Mouse (Mus musculus): Measurements from ENCODE around the gene Ptk7. TPM values are rescaled to one million over a fixed set of nuclear protein-coding genes. Genes with fewer than 3 reads are reported as not detected.

Ptk7 gene
- polyA plus RNA-seq, 1 experiment from 2014 or later, result 99.3 TPM

DNA sequence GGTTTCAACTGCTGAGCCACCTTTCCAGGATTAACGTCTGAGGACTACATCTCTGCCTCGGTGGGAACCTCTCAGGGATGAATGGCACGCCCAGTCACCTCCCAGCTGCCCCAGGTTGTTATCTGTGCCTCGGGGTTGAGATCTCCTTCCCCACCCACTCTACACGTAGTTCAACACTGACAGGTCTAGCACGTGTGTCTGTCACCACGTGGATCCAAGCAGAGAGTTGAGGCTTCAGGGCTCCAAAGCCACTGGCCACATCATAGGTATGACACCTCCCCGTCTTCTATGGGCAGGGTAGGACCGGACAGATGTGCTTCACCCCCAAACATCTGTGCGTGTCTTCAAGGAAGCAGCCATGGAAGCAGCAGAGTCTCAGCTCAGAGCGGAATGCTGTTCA, 31.3 kb downstream of the Ptk7 start:
- TF ChIP-seq CTCF (IDR thresholded peaks at IDR 0.05; ENCODE audit: low read depth), result no peak

DNA sequence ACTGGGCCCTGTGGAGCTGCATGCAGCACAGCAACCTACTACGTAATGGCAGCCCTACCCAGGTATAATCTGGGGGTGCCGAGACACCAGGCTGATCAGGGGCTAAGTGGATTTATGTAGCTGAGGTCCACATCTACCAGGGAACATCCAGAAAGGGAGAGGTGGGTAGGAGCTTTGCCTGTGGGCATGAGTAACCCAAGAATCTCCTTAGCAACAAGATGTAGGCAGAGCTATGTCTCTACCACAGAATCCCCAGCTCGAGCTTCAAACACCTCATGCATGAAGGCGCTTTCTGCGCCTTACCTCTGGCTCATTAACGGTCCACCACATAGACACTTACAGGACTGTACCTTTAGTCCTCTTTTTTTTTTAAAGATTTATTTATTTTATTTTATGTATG, 34.0 kb downstream of the Ptk7 start:
- Histone ChIP-seq H3K9me3 (ENCODE audit: low read depth, low read length) (no peaks in the 10 kb centered on the region), H3K4me2 (no peak overlapping the region), H3K9ac (no peak overlapping the region), H3K27ac (ENCODE audit: low read depth) (0 out of 2 replicates have a peak overlapping the region, but pooled peaks have one; percentile 18), H3K27me3 (ENCODE audit: insufficient read depth, low read length) (no peaks in the 10 kb centered on the region), H3K4me1 (ENCODE audit: insufficient read depth) (no peaks in the 10 kb centered on the region), H3K36me3 (ENCODE audit: insufficient read depth) (peaks cover 24% of the 10 kb centered on the region), H3K4me3 (ENCODE audit: low read depth, low read length) (no peak overlapping the region)
- DNase-seq, result no peak
- ATAC-seq (ENCODE audit: insufficient read depth), result no peak
- 79% methylated on average over 6 of the region's 6 CpGs for WGBS
- TF ChIP-seq CTCF (IDR thresholded peaks at IDR 0.05; ENCODE audit: low read depth), result no peak

More for the DNA sequence above, 31.3 kb downstream of the Ptk7 start:
- no peaks in the 10 kb centered on the region for H3K27me3 ChIP-seq (ENCODE audit: insufficient read depth, low read length)
- no peak overlapping the region for H3K4me3 ChIP-seq (ENCODE audit: low read depth, low read length)
- ATAC-seq (ENCODE audit: insufficient read depth), result no peak
- H3K36me3 ChIP-seq (ENCODE audit: insufficient read depth), result peaks cover 15% of the 10 kb centered on the region
- no peak overlapping the region for H3K4me2 ChIP-seq
- no peak overlapping the region for H3K9ac ChIP-seq
- DNase-seq, result no peak
- no peaks in the 10 kb centered on the region for H3K4me1 ChIP-seq (ENCODE audit: insufficient read depth)
- 88% methylated on average over 11 of the region's 11 CpGs for WGBS
- no peak overlapping the region for H3K27ac ChIP-seq (ENCODE audit: low read depth)
- no peaks in the 10 kb centered on the region for H3K9me3 ChIP-seq (ENCODE audit: low read depth, low read length)

DNA sequence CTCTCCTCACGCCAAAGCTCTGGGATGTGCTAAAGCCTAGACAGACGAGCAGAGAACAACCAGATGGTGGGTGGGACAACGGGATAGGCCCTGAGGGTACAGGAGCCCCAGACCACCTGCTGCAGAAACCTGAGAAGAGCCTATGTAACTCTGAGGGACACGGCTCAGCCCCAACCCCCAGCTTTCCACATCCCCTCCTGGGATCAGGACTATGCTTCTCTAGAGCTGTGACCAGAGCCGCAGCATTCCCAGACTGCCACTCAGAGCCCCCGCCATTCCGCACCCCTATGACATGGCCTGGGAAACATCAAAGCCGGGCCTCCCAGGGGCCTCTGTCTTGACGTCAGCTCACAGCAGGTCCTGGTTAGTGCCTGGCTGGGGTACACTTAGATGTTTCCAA, 34.7 kb downstream of the Ptk7 start:
- DNase-seq (no peak), ATAC-seq (ENCODE audit: insufficient read depth) (no peak)
- no peak overlapping the region for H3K4me3 ChIP-seq (ENCODE audit: low read depth, low read length)
- 32% methylated on average over 9 of the region's 9 CpGs for WGBS
- H3K4me2 ChIP-seq, result no peak overlapping the region
- H3K9ac ChIP-seq, result no peak overlapping the region
- H3K27me3 ChIP-seq (ENCODE audit: insufficient read depth, low read length), result no peaks in the 10 kb centered on the region
- no peak overlapping the region; the same call in 1 of the 2 replicates for H3K27ac ChIP-seq (ENCODE audit: low read depth)
- no peaks in the 10 kb centered on the region for H3K9me3 ChIP-seq (ENCODE audit: low read depth, low read length)
- no peaks in the 10 kb centered on the region for H3K4me1 ChIP-seq (ENCODE audit: insufficient read depth)
- H3K36me3 ChIP-seq (ENCODE audit: insufficient read depth), result peaks cover 31% of the 10 kb centered on the region
- TF ChIP-seq CTCF (IDR thresholded peaks at IDR 0.05; ENCODE audit: low read depth), result no peak

DNA sequence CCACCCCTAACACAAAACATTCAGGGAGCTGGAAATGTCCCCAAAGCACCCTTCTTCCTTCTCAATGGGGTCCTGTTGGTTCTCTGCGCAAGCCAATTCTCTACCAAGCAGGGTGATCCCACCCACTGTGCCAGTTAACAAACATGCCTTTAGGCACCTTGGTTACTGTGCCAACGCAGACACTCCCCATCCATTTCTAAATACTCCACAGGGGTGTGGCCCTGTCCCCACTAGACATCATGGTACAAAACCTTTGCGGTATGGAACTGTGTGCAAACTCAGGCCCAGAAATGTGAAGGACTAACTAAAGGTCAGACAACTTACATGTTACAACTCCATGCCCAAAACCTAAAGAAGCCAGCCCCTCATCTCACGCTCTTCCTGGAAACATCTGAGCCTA, 36.2 kb downstream of the Ptk7 start:
- Histone ChIP-seq H3K27ac (ENCODE audit: low read depth) (no peak overlapping the region), H3K4me2 (no peak overlapping the region), H3K4me1 (ENCODE audit: insufficient read depth) (no peaks in the 10 kb centered on the region), H3K9me3 (ENCODE audit: low read depth, low read length) (no peaks in the 10 kb centered on the region), H3K36me3 (ENCODE audit: insufficient read depth) (peaks cover 45% of the 10 kb centered on the region), H3K4me3 (ENCODE audit: low read depth, low read length) (no peak overlapping the region), H3K9ac (no peak overlapping the region), H3K27me3 (ENCODE audit: insufficient read depth, low read length) (no peaks in the 10 kb centered on the region)
- 83% methylated on average over 4 of the region's 4 CpGs for WGBS
- 0 out of 2 replicates have a peak, but pooled peaks have one; percentile 29 for ATAC-seq (ENCODE audit: insufficient read depth)
- no peak for DNase-seq
- no peak for TF ChIP-seq CTCF (IDR thresholded peaks at IDR 0.05; ENCODE audit: low read depth)

DNA sequence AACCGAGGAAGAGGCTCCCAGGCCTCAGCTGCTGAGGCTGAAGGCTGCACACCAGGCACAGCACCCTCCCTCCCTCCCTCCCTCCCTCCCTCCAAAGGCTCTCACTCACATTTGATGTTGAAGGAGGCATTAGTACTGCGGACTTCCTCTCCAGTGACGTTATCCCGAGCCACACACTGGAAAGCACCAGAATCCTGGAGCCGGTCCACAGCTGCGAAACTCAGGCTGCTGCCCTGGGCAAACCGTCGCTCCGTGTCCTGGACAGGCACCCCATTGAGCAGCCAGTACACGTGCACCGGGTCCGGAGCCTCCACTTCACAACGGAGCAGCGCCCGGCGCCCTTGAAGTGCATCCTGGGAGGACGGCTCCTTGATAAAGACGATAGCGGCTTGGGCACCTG, 37.9 kb downstream of the Ptk7 start:
- H3K36me3 ChIP-seq (ENCODE audit: insufficient read depth), result peaks cover 49% of the 10 kb centered on the region
- H3K9ac ChIP-seq, result no peak overlapping the region
- 70% methylated on average over 19 of the region's 19 CpGs for WGBS
- no peak overlapping the region for H3K4me3 ChIP-seq (ENCODE audit: low read depth, low read length)
- H3K4me1 ChIP-seq (ENCODE audit: insufficient read depth), result no peaks in the 10 kb centered on the region
- H3K27me3 ChIP-seq (ENCODE audit: insufficient read depth, low read length), result no peaks in the 10 kb centered on the region
- H3K4me2 ChIP-seq, result 0 out of 2 replicates have a peak overlapping the region, but pooled peaks have one; percentile 3
- DNase-seq (peak; percentile 29), ATAC-seq (ENCODE audit: insufficient read depth) (0 out of 2 replicates have a peak, but pooled peaks have one; percentile 15)
- H3K27ac ChIP-seq (ENCODE audit: low read depth), result no peak overlapping the region; the same call in 1 of the 2 replicates
- TF ChIP-seq CTCF (IDR thresholded peaks at IDR 0.05; ENCODE audit: low read depth), result no peak
- no peaks in the 10 kb centered on the region for H3K9me3 ChIP-seq (ENCODE audit: low read depth, low read length)

DNA sequence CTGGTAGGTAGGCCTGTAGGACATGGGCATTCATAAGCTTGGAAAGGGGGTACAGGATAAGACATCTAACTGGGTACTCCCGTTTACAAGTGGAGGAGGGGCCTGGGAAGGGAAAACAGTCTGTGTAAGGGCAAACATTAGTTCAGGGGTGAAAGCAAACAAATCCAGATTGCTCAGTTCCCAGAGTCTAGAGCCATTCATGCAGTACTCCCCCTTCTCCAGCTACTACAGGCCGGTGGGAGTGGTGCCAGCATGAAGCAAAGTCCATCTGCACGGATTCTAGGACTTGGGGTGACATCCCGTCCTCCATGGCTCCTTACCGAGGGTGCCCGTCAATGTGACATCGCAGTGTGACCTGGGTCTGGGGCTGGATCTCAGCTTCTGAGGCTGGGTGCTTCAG, 38.9 kb downstream of the Ptk7 start:
- TF ChIP-seq CTCF (IDR thresholded peaks at IDR 0.05; ENCODE audit: low read depth), result no peak
- Histone ChIP-seq H3K4me1 (ENCODE audit: insufficient read depth) (no peaks in the 10 kb centered on the region), H3K4me3 (ENCODE audit: low read depth, low read length) (no peak overlapping the region), H3K4me2 (no peak overlapping the region), H3K36me3 (ENCODE audit: insufficient read depth) (peaks cover 59% of the 10 kb centered on the region), H3K27ac (ENCODE audit: low read depth) (no peak overlapping the region), H3K9me3 (ENCODE audit: low read depth, low read length) (no peaks in the 10 kb centered on the region), H3K9ac (no peak overlapping the region), H3K27me3 (ENCODE audit: insufficient read depth, low read length) (no peaks in the 10 kb centered on the region)
- WGBS, result 74% methylated on average over 7 of the region's 7 CpGs
- no peak for DNase-seq
- no peak for ATAC-seq (ENCODE audit: insufficient read depth)

DNA sequence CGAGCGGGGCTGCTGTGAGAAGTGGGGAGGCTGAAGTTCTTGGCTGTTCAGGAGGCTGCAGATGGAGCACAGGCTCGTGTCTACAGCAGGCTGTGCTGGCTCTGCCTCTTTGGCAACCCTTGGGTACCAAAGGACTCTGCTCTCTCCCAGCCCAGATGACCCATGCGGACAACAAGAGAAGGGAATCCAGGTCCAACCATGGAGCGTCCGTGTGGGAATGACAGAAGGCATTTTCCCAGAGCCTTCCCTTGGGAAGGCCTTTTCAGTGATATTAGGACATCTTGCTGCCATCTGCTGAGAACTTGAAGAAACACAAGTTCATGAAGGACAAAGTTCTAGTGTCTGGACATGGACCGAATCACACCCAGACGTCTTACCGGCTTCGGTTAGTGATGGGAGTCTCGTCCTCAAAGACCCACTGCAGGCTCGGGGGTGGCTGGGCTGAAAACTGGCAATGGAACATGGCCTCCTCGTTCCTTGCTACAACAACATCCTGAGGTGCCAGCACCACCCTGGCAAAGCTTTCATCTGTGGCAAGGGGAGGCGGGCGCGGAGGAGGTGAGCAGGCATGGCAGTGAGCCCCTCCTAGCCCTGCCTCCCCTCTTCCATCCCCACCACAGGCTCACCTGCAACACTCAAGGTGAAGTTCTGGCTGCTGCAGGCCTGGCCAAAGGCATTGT, 39.5 kb downstream of the Ptk7 start:
- Histone ChIP-seq H3K4me2 (no peak overlapping the region), H3K27me3 (ENCODE audit: insufficient read depth, low read length) (no peaks in the 10 kb centered on the region), H3K27ac (ENCODE audit: low read depth) (no peak overlapping the region), H3K36me3 (ENCODE audit: insufficient read depth) (peaks cover 65% of the 10 kb centered on the region), H3K9me3 (ENCODE audit: low read depth, low read length) (no peaks in the 10 kb centered on the region), H3K9ac (no peak overlapping the region), H3K4me1 (ENCODE audit: insufficient read depth) (no peaks in the 10 kb centered on the region), H3K4me3 (ENCODE audit: low read depth, low read length) (no peak overlapping the region)
- DNase-seq, result peak; percentile 24
- TF ChIP-seq CTCF (IDR thresholded peaks at IDR 0.05; ENCODE audit: low read depth), result no peak
- WGBS, result 83% methylated on average over 16 of the region's 16 CpGs
- no peak for ATAC-seq (ENCODE audit: insufficient read depth)

All from lung, embryonic 14.5 days (tissue).